Mouse (Mus musculus) testis, adult 2 months (tissue): Measurements from ENCODE around the gene Tmem245. TPM values are rescaled to one million over a fixed set of nuclear protein-coding genes. Genes with fewer than 3 reads are reported as not detected.

Experiments
- H3K27ac ChIP-seq: fragments of 200-500 bp; 2 replicates; pipeline ENCODE4 v1.5.1; 2012; ENCODE audit warnings: low read depth, low read length; ENCODE audit not compliant: control insufficient read depth, insufficient read depth
- H3K27me3 ChIP-seq: fragments of 200-500 bp; 2 replicates; pipeline ENCODE4 v1.6.1; 2012; ENCODE audit warnings: mild to moderate bottlenecking, low read length, moderate library complexity; ENCODE audit not compliant: control insufficient read depth, insufficient read depth
- H3K36me3 ChIP-seq: fragments of 200-500 bp; 2 replicates; pipeline ENCODE4 v1.6.1; 2012; ENCODE audit warnings: mild to moderate bottlenecking, low read length; ENCODE audit not compliant: control insufficient read depth, insufficient read depth
- H3K4me1 ChIP-seq: fragments of 200-500 bp; 2 replicates; pipeline ENCODE4 v1.6.1; 2012; ENCODE audit warnings: low read length; ENCODE audit not compliant: control insufficient read depth, insufficient read depth
- H3K4me3 ChIP-seq: fragments of 200-500 bp; 2 replicates; pipeline ENCODE4 v1.5.1; 2012; ENCODE audit warnings: low read depth, mild to moderate bottlenecking, low read length, moderate library complexity, mixed read lengths; ENCODE audit not compliant: control insufficient read depth
- CTCF ChIP-seq: fragments of 200-500 bp; IDR thresholded peaks from 2 replicates; pipeline ENCODE4 v1.5.1; 2012; ENCODE audit warnings: low read depth, mild to moderate bottlenecking, inconsistent platforms, low read length, moderate library complexity; ENCODE audit not compliant: control insufficient read depth, insufficient read depth, insufficient replicate concordance
- POLR2A ChIP-seq: fragments of 200-500 bp; IDR thresholded peaks from 2 replicates; pipeline ENCODE4 v1.6.1; 2012; ENCODE audit warnings: low read depth, mild to moderate bottlenecking, inconsistent platforms, low read length, moderate library complexity; ENCODE audit not compliant: control insufficient read depth
- polyA plus RNA-seq: library from polyadenylated mRNA; depleted of rRNA; stranded (reverse); fragments of >200 nt; gene quantifications from 2 replicates; pipeline ENCODE4 v1.2.3, GENCODE M21; 2012

Tmem245 gene
- polyA plus RNA-seq, 1 experiment: 3.9 TPM

- no peaks in the 10 kb centered on the region for H3K4me1 ChIP-seq
- no peaks in the 10 kb centered on the region for H3K27me3 ChIP-seq
- H3K4me3 ChIP-seq: no peak overlapping the region
- TF ChIP-seq CTCF (no peak), POLR2A (no peak)
- H3K27ac ChIP-seq: no peak overlapping the region
- H3K36me3 ChIP-seq: no peaks in the 10 kb centered on the region; the same call in 1 of the 2 replicates
These were observed 39.6 kb downstream of the Tmem245 start for GRCm38 (mm10) chr4:56907671-56908070.

GRCm38 (mm10) chr4:56906926-56907325 lies 40.3 kb downstream of the Tmem245 start:
- Histone ChIP-seq H3K4me1 (no peaks in the 10 kb centered on the region), H3K27me3 (no peaks in the 10 kb centered on the region), H3K36me3 (no peaks in the 10 kb centered on the region; the same call in 1 of the 2 replicates), H3K4me3 (no peak overlapping the region), H3K27ac (no peak overlapping the region)
- TF ChIP-seq CTCF (no peak), POLR2A (no peak)

- H3K4me3 ChIP-seq: no peak overlapping the region
- TF ChIP-seq POLR2A (no peak), CTCF (no peak)
- no peaks in the 10 kb centered on the region; the same call in 1 of the 2 replicates for H3K36me3 ChIP-seq
- peaks cover 2% of the 10 kb centered on the region; the same call in 1 of the 2 replicates for H3K4me1 ChIP-seq
- H3K27me3 ChIP-seq: no peaks in the 10 kb centered on the region
- no peak overlapping the region for H3K27ac ChIP-seq
These were observed 41.7 kb downstream of the Tmem245 start for GRCm38 (mm10) chr4:56905507-56905906.

GRCm38 (mm10) chr4:56901671-56902070 lies 45.6 kb downstream of the Tmem245 start:
- H3K4me1 ChIP-seq: peaks cover 2% of the 10 kb centered on the region; the same call in 1 of the 2 replicates
- H3K4me3 ChIP-seq: no peak overlapping the region
- H3K36me3 ChIP-seq: no peaks in the 10 kb centered on the region; the same call in 1 of the 2 replicates
- no peaks in the 10 kb centered on the region for H3K27me3 ChIP-seq
- TF ChIP-seq POLR2A (no peak), CTCF (no peak)
- H3K27ac ChIP-seq: no peak overlapping the region

GRCm38 (mm10) chr4:56899216-56899615 lies 48.0 kb downstream of the Tmem245 start:
- TF ChIP-seq CTCF (no peak), POLR2A (no peak)
- no peaks in the 10 kb centered on the region for H3K27me3 ChIP-seq
- peaks cover 2% of the 10 kb centered on the region; the same call in 1 of the 2 replicates for H3K4me1 ChIP-seq
- no peaks in the 10 kb centered on the region; the same call in 1 of the 2 replicates for H3K36me3 ChIP-seq
- H3K27ac ChIP-seq: 0 out of 2 replicates have a peak overlapping the region, but pooled peaks have one; percentile 8
- no peak overlapping the region for H3K4me3 ChIP-seq

- no peak for TF ChIP-seq POLR2A
- no peak for TF ChIP-seq CTCF
- H3K36me3 ChIP-seq: no peaks in the 10 kb centered on the region; the same call in 1 of the 2 replicates
These were observed 49.7 kb downstream of the Tmem245 start for GRCm38 (mm10) chr4:56897511-56897910.

GRCm38 (mm10) chr4:56894196-56894595 lies 53.0 kb downstream of the Tmem245 start:
- TF ChIP-seq POLR2A (no peak), CTCF (no peak)
- Histone ChIP-seq H3K27me3 (no peaks in the 10 kb centered on the region), H3K36me3 (no peaks in the 10 kb centered on the region; the same call in 1 of the 2 replicates), H3K4me3 (no peak overlapping the region), H3K4me1 (no peaks in the 10 kb centered on the region), H3K27ac (no peak overlapping the region)

More at GRCm38 (mm10) chr4:56897511-56897910, 49.7 kb downstream of the Tmem245 start:
- Histone ChIP-seq H3K4me1 (peaks cover 2% of the 10 kb centered on the region; the same call in 1 of the 2 replicates), H3K4me3 (no peak overlapping the region), H3K27me3 (no peaks in the 10 kb centered on the region), H3K27ac (no peak overlapping the region)
